Mouse (Mus musculus) stomach, postnatal 0 days (tissue): ENCODE data around the gene Slx4ip. TPM values are rescaled to one million over a fixed set of nuclear protein-coding genes. Genes with fewer than 3 reads are reported as not detected.
A peak's percentile ranks its signal among the peaks of the same experiment; 100 is the strongest.

ENCODE experiments used
- ATAC-seq: fragments of 200-750 bp; cut with Nextera tagmentation; 2 replicates; pipeline ENCODE4 v1.8.0; 2017; ENCODE audit not compliant: low FRiP score, low TSS enrichment
- DNase-seq: peaks from one replicate; pipeline ENCODE4 v3.0.0-alpha.2; 2016; ENCODE audit warnings: low spot score
- H3K27ac ChIP-seq: fragments of 300-500 bp; sonication (generic); replicated peaks from 2 replicates; pipeline ENCODE4 v1.5.1; 2014; ENCODE audit warnings: mild to moderate bottlenecking, control low read depth
- H3K27me3 ChIP-seq: fragments of 300-500 bp; sonication (generic); 2 replicates; pipeline ENCODE4 v1.6.1; 2014; ENCODE audit warnings: low read length; ENCODE audit not compliant: control insufficient read depth, insufficient read depth
- H3K36me3 ChIP-seq: fragments of 300-500 bp; sonication (generic); 2 replicates; pipeline ENCODE4 v1.6.1; 2014; ENCODE audit warnings: low read length, mixed read lengths; ENCODE audit not compliant: control insufficient read depth, insufficient read depth
- H3K4me1 ChIP-seq: fragments of 300-500 bp; sonication (generic); replicated peaks from 2 replicates; pipeline ENCODE4 v1.6.1; 2014; ENCODE audit warnings: antibody characterized with exemption; ENCODE audit not compliant: control insufficient read depth, insufficient read depth
- H3K4me2 ChIP-seq: fragments of 300-500 bp; sonication (generic); replicated peaks from 2 replicates; pipeline ENCODE4 v1.6.1; 2014; ENCODE audit warnings: low read depth, mild to moderate bottlenecking, control low read depth, moderate library complexity
- H3K4me3 ChIP-seq: fragments of 300-500 bp; sonication (generic); 2 replicates; pipeline ENCODE4 v1.5.1; 2014; ENCODE audit warnings: low read depth, low read length, control low read depth
- H3K9ac ChIP-seq: fragments of 300-500 bp; sonication (generic); 2 replicates; pipeline ENCODE4 v1.6.1; 2014; ENCODE audit warnings: mild to moderate bottlenecking, low read length, control low read depth, mixed read lengths
- H3K9me3 ChIP-seq: fragments of 300-500 bp; sonication (generic); 2 replicates; pipeline ENCODE4 v1.6.1; 2016; ENCODE audit warnings: low read length; ENCODE audit not compliant: control insufficient read depth
- CTCF ChIP-seq: IDR thresholded peaks from 2 replicates; pipeline ENCODE4 v1.5.1; 2016; ENCODE audit warnings: antibody characterized with exemption, low read depth, mild to moderate bottlenecking, moderate library complexity
- EP300 ChIP-seq: optimal IDR thresholded peaks from 2 replicates; pipeline ENCODE3; 2016; ENCODE audit warnings: antibody characterized with exemption
- WGBS: fragments of 180-500 bp; shearing (Covaris S2); extraction: QIAGEN DNeasy Blood & Tissue Kit; methylation state at CpG from one replicate; pipeline ENCODE4 v1.1.7; 2014; 5-methylcytosine and 5-hydroxymethylcytosine counted together
- polyA plus RNA-seq: library from polyadenylated mRNA; unstranded; fragments of >200 nt; fragmentation: Nextera tagmentation; extraction: Ambion mirVana; gene quantifications from 2 replicates; pipeline ENCODE4 v1.2.1, GENCODE M21; 2015

Gene Slx4ip
- polyA plus RNA-seq, 1 experiment from 2014 or later, result 2.1 TPM

- Histone ChIP-seq H3K36me3 (no peaks in the 10 kb centered on the region), H3K4me2 (no peak overlapping the region), H3K4me3 (no peak overlapping the region), H3K9me3 (no peaks in the 10 kb centered on the region), H3K27me3 (no peaks in the 10 kb centered on the region), H3K4me1 (no peaks in the 10 kb centered on the region), H3K27ac (no peak overlapping the region), H3K9ac (no peak overlapping the region)
- no peak for DNase-seq
- TF ChIP-seq EP300 (no peak), CTCF (no peak)
- 50% methylated on average over 1 of the region's 1 CpGs for WGBS
- no peak for ATAC-seq
Measured at GRCm38 (mm10) chr2:137011980-137012379, 121.0 kb downstream of the Slx4ip start.

- Histone ChIP-seq H3K27ac (no peak overlapping the region), H3K4me2 (no peak overlapping the region), H3K4me3 (no peak overlapping the region), H3K4me1 (no peaks in the 10 kb centered on the region), H3K27me3 (no peaks in the 10 kb centered on the region), H3K9ac (no peak overlapping the region), H3K36me3 (no peaks in the 10 kb centered on the region), H3K9me3 (no peaks in the 10 kb centered on the region)
- ATAC-seq (no peak), DNase-seq (no peak)
- no peak for TF ChIP-seq CTCF
- no peak for TF ChIP-seq EP300
- WGBS, result 72% methylated on average over 3 of the region's 3 CpGs
Measured at GRCm38 (mm10) chr2:137013151-137013550, 122.1 kb downstream of the Slx4ip start.

GRCm38 (mm10) chr2:137013811-137014350 lies 122.9 kb downstream of the Slx4ip start:
- Histone ChIP-seq H3K4me2 (no peak overlapping the region), H3K9ac (no peak overlapping the region), H3K27me3 (no peaks in the 10 kb centered on the region), H3K4me1 (no peaks in the 10 kb centered on the region), H3K36me3 (no peaks in the 10 kb centered on the region), H3K27ac (no peak overlapping the region), H3K4me3 (no peak overlapping the region), H3K9me3 (no peaks in the 10 kb centered on the region)
- WGBS, result 65% methylated on average over 4 of the region's 4 CpGs
- no peak for ATAC-seq
- no peak for TF ChIP-seq CTCF
- no peak for TF ChIP-seq EP300
- no peak for DNase-seq

GRCm38 (mm10) chr2:137014423-137014822 lies 123.4 kb downstream of the Slx4ip start:
- no peaks in the 10 kb centered on the region for H3K9me3 ChIP-seq
- no peak overlapping the region for H3K27ac ChIP-seq
- WGBS, result 49% methylated on average over 2 of the region's 2 CpGs
- H3K36me3 ChIP-seq, result no peaks in the 10 kb centered on the region
- TF ChIP-seq CTCF (peak; percentile 23; the same call in 1 of the 2 replicates), EP300 (no peak)
- no peaks in the 10 kb centered on the region for H3K27me3 ChIP-seq
- H3K4me1 ChIP-seq, result no peaks in the 10 kb centered on the region
- DNase-seq, result no peak
- no peak for ATAC-seq
- no peak overlapping the region for H3K4me3 ChIP-seq
- no peak overlapping the region for H3K4me2 ChIP-seq
- no peak overlapping the region for H3K9ac ChIP-seq

GRCm38 (mm10) chr2:137044122-137044521 lies 153.1 kb downstream of the Slx4ip start:
- H3K27me3 ChIP-seq, result no peaks in the 10 kb centered on the region
- DNase-seq, result no peak
- H3K4me2 ChIP-seq, result no peak overlapping the region
- no peak overlapping the region for H3K9ac ChIP-seq
- 87% methylated on average over 2 of the region's 2 CpGs for WGBS
- H3K4me3 ChIP-seq, result no peak overlapping the region
- no peaks in the 10 kb centered on the region for H3K4me1 ChIP-seq
- no peak overlapping the region for H3K27ac ChIP-seq
- no peaks in the 10 kb centered on the region for H3K36me3 ChIP-seq
- ATAC-seq, result no peak
- TF ChIP-seq EP300 (no peak), CTCF (no peak)
- no peaks in the 10 kb centered on the region for H3K9me3 ChIP-seq

GRCm38 (mm10) chr2:137049367-137049766 lies 158.3 kb downstream of the Slx4ip start:
- Histone ChIP-seq H3K9me3 (no peaks in the 10 kb centered on the region), H3K27ac (0 out of 2 replicates have a peak overlapping the region, but pooled peaks have one; percentile 8), H3K36me3 (no peaks in the 10 kb centered on the region), H3K4me2 (no peak overlapping the region), H3K4me1 (no peaks in the 10 kb centered on the region), H3K4me3 (no peak overlapping the region), H3K27me3 (no peaks in the 10 kb centered on the region), H3K9ac (no peak overlapping the region)
- 51% methylated on average over 2 of the region's 2 CpGs for WGBS
- ATAC-seq (no peak), DNase-seq (no peak)
- no peak for TF ChIP-seq CTCF
- TF ChIP-seq EP300, result no peak
